Mouse (Mus musculus): ENCODE results near the gene Defb43. TPM values are rescaled to one million over a fixed set of nuclear protein-coding genes. Genes with fewer than 3 reads are reported as not detected.

Defb43 gene
- polyA plus RNA-seq, 1 experiment from 2014 or later, result not detected

DNA sequence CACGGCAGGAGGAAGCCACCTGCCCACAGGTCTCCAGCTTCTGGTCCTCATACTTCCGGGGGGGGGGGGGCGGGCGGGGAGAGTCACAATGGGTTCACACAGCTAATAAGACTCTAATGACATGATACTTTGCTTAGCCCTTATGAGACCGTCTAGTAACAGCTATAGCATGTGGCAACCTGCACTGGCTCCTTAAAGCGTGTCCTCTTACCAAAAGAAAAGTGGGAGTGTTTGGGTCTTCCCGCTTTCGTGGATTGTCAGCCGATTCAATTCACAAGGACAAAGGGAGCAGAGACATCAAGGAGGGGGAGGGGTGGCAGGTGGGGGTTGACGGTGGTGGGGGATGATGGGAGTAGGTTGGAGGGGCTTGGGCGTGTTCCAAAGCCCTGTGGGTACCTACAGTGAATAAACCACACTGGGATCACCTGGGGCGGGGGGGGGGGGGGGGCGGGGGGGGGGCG lies 38.4 kb downstream of the Defb43 start, which contains the start of gene Defb30:
TSS of gene Defb30 (minus strand) at position 51 of the 461 bp plus-strand sequence.
- WGBS (ENCODE audit: insufficient replicate concordance), result 72% methylated on average over 12 of the region's 14 CpGs
- H3K9ac ChIP-seq (ENCODE audit: low read depth, low read length), result no peak within 1 kb of the TSS

DNA sequence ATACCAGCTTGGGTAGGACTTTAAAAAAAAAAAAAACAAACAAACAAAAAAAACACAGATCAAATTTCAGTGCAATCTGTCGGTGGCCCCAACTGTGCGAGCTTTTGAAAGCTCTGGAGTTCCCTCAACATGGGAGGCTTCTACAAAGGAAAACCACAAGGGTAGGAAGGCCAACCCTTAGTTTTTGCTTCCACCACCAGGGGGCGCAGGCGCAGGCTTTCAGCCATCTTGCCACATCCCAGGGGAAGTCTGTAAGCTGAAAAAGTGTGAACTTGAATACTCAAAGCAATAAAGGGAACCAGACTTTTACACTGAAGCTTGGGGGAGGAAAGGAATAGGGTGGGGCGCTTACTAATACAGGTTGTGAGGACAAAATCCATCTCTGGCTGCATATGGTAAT lies 39.2 kb downstream of the Defb43 start:
- Histone ChIP-seq H3K4me1 (ENCODE audit: control insufficient read depth, insufficient read depth, low read length) (peaks cover 17% of the 10 kb centered on the region), H3K27ac (ENCODE audit: low read depth, low read length) (no peak overlapping the region), H3K9me3 (replicated peaks; ENCODE audit: control insufficient read depth, low read length) (no peaks in the 10 kb centered on the region), H3K4me3 (ENCODE audit: low read depth, low read length) (no peak overlapping the region), H3K9ac (ENCODE audit: low read depth, low read length) (no peak overlapping the region), H3K27me3 (ENCODE audit: control insufficient read depth, insufficient read depth, low read length) (no peaks in the 10 kb centered on the region), H3K36me3 (ENCODE audit: control insufficient read depth, insufficient read depth, low read length) (no peaks in the 10 kb centered on the region), H3K4me2 (no peak overlapping the region)
- ATAC-seq (replicated peaks; ENCODE audit: insufficient number of reproducible peaks, low FRiP score, low TSS enrichment), result no peak
- WGBS (ENCODE audit: insufficient replicate concordance), result 33% methylated on average over 5 of the region's 5 CpGs

More for the DNA sequence above, 38.4 kb downstream of the Defb43 start, which contains the start of gene Defb30:
- Histone ChIP-seq H3K27me3 (ENCODE audit: control insufficient read depth, insufficient read depth, low read length) (no peaks in the 10 kb centered on the region), H3K4me3 (ENCODE audit: low read depth, low read length) (no peak within 1 kb of the TSS), H3K27ac (ENCODE audit: low read depth, low read length) (no peak within 1 kb of the TSS), H3K4me1 (ENCODE audit: control insufficient read depth, insufficient read depth, low read length) (peaks cover 10% of the 10 kb centered on the region), H3K4me2 (no peak within 1 kb of the TSS), H3K36me3 (ENCODE audit: control insufficient read depth, insufficient read depth, low read length) (no peaks in the 10 kb centered on the region), H3K9me3 (replicated peaks; ENCODE audit: control insufficient read depth, low read length) (no peaks in the 10 kb centered on the region)
- ATAC-seq (replicated peaks; ENCODE audit: insufficient number of reproducible peaks, low FRiP score, low TSS enrichment), result no peak

DNA sequence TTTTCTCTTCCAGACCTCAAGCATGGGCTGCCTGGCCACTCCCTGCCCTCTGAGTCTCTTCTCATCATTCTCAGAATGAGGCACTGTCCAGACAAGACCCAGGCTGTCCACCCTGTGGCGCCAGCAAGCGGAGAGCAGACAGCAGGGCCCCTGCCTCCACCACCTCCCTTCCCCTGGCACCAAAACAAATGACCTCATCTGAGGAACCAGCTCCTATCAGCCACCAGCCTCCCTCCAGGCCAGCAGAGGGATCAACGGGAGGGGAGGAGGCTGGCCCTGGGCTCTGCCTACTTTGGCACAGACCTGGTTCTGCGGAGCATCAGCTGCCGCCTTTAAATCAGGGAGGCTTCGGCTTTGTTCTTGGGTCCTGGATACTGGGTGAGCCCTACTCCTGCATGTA lies 43.2 kb downstream of the Defb43 start:
- peak; percentile 96 for ATAC-seq (replicated peaks; ENCODE audit: insufficient number of reproducible peaks, low FRiP score, low TSS enrichment)
- no peaks in the 10 kb centered on the region for H3K36me3 ChIP-seq (ENCODE audit: control insufficient read depth, insufficient read depth, low read length)
- H3K4me3 ChIP-seq (ENCODE audit: low read depth, low read length), result no peak overlapping the region
- no peaks in the 10 kb centered on the region for H3K27me3 ChIP-seq (ENCODE audit: control insufficient read depth, insufficient read depth, low read length)
- no peaks in the 10 kb centered on the region for H3K9me3 ChIP-seq (replicated peaks; ENCODE audit: control insufficient read depth, low read length)
- H3K4me1 ChIP-seq (ENCODE audit: control insufficient read depth, insufficient read depth, low read length), result peaks cover 20% of the 10 kb centered on the region
- peak overlapping the region; percentile 91 for H3K27ac ChIP-seq (ENCODE audit: low read depth, low read length)
- WGBS (ENCODE audit: insufficient replicate concordance), result 7% methylated on average over 6 of the region's 6 CpGs
- H3K4me2 ChIP-seq, result peak overlapping the region; percentile 33
- peak overlapping the region; percentile 43; the same call in 1 of the 2 replicates for H3K9ac ChIP-seq (ENCODE audit: low read depth, low read length)

DNA sequence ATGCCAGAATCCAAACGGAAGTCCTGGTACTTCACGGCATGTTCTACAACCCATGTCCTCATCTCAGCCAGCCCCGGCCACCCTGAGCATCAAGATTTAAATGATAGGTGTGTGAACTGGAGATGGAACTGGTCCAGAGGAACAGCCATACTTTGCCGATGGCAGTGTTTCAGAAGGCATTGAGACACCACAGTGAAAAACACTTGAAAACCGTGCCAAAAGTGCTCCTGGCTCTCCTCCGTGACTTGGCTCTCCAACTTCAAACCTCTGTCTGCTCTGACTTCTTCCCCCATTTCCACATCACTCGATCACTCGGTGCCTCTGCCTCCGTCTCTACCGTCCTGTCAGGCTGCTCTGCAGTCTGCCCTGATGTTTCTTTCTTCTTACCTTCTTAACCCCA lies 48.8 kb downstream of the Defb43 start:
- no peak overlapping the region for H3K4me3 ChIP-seq (ENCODE audit: low read depth, low read length)
- WGBS (ENCODE audit: insufficient replicate concordance), result 42% methylated on average over 10 of the region's 10 CpGs
- H3K27me3 ChIP-seq (ENCODE audit: control insufficient read depth, insufficient read depth, low read length), result no peaks in the 10 kb centered on the region
- ATAC-seq (replicated peaks; ENCODE audit: insufficient number of reproducible peaks, low FRiP score, low TSS enrichment), result no peak
- peak overlapping the region; percentile 43; the same call in 1 of the 2 replicates for H3K9ac ChIP-seq (ENCODE audit: low read depth, low read length)
- peak overlapping the region; percentile 79 for H3K27ac ChIP-seq (ENCODE audit: low read depth, low read length)
- peaks cover 42% of the 10 kb centered on the region for H3K4me1 ChIP-seq (ENCODE audit: control insufficient read depth, insufficient read depth, low read length)
- H3K4me2 ChIP-seq, result no peak overlapping the region
- H3K36me3 ChIP-seq (ENCODE audit: control insufficient read depth, insufficient read depth, low read length), result no peaks in the 10 kb centered on the region
- H3K9me3 ChIP-seq (replicated peaks; ENCODE audit: control insufficient read depth, low read length), result no peaks in the 10 kb centered on the region

DNA sequence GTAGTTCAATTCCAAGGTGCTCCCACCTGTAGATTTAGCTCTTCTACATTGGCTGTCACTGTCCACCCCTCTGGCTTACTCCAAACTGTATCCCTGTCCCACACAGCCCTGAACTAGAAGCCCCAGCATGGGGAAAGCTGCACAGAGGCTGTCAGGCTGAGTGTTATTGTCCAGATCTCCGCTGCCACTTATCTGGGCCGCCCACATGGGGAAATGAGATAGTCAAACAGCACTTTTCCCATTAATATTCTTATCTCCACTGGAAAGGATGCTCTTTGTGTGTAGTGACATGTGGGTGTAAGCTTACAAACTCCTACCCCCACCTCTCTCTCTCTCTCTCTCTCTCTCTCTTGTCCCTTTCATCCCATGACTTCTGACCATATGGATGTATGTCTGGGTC lies 50.6 kb downstream of the Defb43 start:
- peak; percentile 86 for ATAC-seq (replicated peaks; ENCODE audit: insufficient number of reproducible peaks, low FRiP score, low TSS enrichment)
- peak overlapping the region; percentile 11; the same call in 1 of the 2 replicates for H3K4me2 ChIP-seq
- H3K9ac ChIP-seq (ENCODE audit: low read depth, low read length), result no peak overlapping the region
- peaks cover 44% of the 10 kb centered on the region for H3K4me1 ChIP-seq (ENCODE audit: control insufficient read depth, insufficient read depth, low read length)
- H3K27me3 ChIP-seq (ENCODE audit: control insufficient read depth, insufficient read depth, low read length), result no peaks in the 10 kb centered on the region
- H3K36me3 ChIP-seq (ENCODE audit: control insufficient read depth, insufficient read depth, low read length), result no peaks in the 10 kb centered on the region
- H3K4me3 ChIP-seq (ENCODE audit: low read depth, low read length), result no peak overlapping the region
- peak overlapping the region; percentile 79 for H3K27ac ChIP-seq (ENCODE audit: low read depth, low read length)
- H3K9me3 ChIP-seq (replicated peaks; ENCODE audit: control insufficient read depth, low read length), result no peaks in the 10 kb centered on the region
- 12% methylated on average over 2 of the region's 2 CpGs for WGBS (ENCODE audit: insufficient replicate concordance)

DNA sequence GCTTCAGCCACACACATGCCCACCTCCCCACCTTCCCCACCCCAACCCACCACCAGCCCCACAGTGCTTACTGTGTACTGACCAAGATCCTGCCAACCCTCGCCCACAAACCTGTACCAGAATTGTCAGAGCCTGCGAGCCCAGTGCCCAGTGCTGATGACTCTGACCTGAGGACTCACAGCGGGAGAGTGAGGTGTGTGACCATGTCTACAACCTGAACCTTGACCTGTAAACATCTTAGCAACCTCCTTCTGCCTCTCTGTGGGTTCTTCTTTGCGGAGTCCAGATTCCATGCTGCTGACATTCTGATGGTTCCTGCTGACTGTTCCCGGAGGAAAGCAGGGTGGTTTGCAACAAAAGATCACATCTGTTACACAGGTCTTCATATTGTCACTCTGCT lies 53.8 kb downstream of the Defb43 start:
- no peaks in the 10 kb centered on the region for H3K9me3 ChIP-seq (replicated peaks; ENCODE audit: control insufficient read depth, low read length)
- no peak overlapping the region for H3K4me2 ChIP-seq
- peak overlapping the region; percentile 22; the same call in 1 of the 2 replicates for H3K27ac ChIP-seq (ENCODE audit: low read depth, low read length)
- peaks cover 67% of the 10 kb centered on the region for H3K4me1 ChIP-seq (ENCODE audit: control insufficient read depth, insufficient read depth, low read length)
- no peaks in the 10 kb centered on the region for H3K27me3 ChIP-seq (ENCODE audit: control insufficient read depth, insufficient read depth, low read length)
- ATAC-seq (replicated peaks; ENCODE audit: insufficient number of reproducible peaks, low FRiP score, low TSS enrichment), result no peak
- no peak overlapping the region for H3K4me3 ChIP-seq (ENCODE audit: low read depth, low read length)
- 79% methylated on average over 5 of the region's 5 CpGs for WGBS (ENCODE audit: insufficient replicate concordance)
- no peaks in the 10 kb centered on the region for H3K36me3 ChIP-seq (ENCODE audit: control insufficient read depth, insufficient read depth, low read length)
- no peak overlapping the region; the same call in 1 of the 2 replicates for H3K9ac ChIP-seq (ENCODE audit: low read depth, low read length)

DNA sequence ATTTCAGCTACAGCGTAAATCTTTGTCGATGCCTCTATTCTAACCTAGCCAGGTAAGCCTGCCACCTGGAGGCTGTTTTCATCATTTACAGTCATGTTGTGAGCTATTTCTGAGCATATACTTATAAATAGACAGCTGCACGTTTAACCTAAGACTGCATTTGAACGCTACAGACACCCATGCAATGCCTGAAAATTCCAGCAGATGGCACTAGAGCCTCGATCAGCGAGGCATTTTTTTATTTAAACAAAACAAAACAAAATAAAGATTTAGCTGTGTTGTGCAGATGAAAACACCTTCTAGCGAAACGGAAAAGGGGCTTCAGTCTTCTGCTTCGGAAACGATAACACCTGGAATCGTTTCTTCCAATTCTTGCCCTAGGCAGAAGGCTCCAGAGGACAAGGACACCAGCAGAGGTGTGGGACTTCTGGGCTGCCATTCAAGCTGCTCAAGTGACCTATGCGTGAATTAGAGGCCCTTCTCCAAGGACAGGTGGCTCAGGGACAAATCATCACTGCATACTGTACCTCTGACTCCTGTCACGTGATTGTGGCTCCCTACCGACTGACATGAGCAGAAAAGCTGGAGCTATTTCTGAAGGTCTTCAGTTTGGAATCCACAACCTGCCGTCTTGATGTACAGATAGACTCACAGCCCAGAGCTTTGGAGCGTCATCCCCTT lies 55.2 kb downstream of the Defb43 start:
- ATAC-seq (replicated peaks; ENCODE audit: insufficient number of reproducible peaks, low FRiP score, low TSS enrichment), result 0 out of 2 replicates have a peak, but pooled peaks have one; percentile 20
- H3K9ac ChIP-seq (ENCODE audit: low read depth, low read length), result peak overlapping the region; percentile 58; the same call in 1 of the 2 replicates
- H3K4me1 ChIP-seq (ENCODE audit: control insufficient read depth, insufficient read depth, low read length), result peaks cover 55% of the 10 kb centered on the region
- H3K4me3 ChIP-seq (ENCODE audit: low read depth, low read length), result no peak overlapping the region
- no peaks in the 10 kb centered on the region for H3K27me3 ChIP-seq (ENCODE audit: control insufficient read depth, insufficient read depth, low read length)
- WGBS (ENCODE audit: insufficient replicate concordance), result 12% methylated on average over 16 of the region's 16 CpGs
- peak overlapping the region; percentile 95 for H3K27ac ChIP-seq (ENCODE audit: low read depth, low read length)
- H3K9me3 ChIP-seq (replicated peaks; ENCODE audit: control insufficient read depth, low read length), result no peaks in the 10 kb centered on the region
- H3K4me2 ChIP-seq, result peak overlapping the region; percentile 56
- H3K36me3 ChIP-seq (ENCODE audit: control insufficient read depth, insufficient read depth, low read length), result no peaks in the 10 kb centered on the region

Data from heart, embryonic 11.5 days (tissue).